Mouse (Mus musculus): ENCODE data around the gene Umad1. TPM values are rescaled to one million over a fixed set of nuclear protein-coding genes. Genes with fewer than 3 reads are reported as not detected.

Gene Umad1
- polyA plus RNA-seq, 1 experiment from 2014 or later = 72.7 TPM

- Histone ChIP-seq H3K27ac (ENCODE audit: low read length) (no peak overlapping the region), H3K27me3 (ENCODE audit: control insufficient read depth, insufficient read depth, low read depth, low read length) (no peaks in the 10 kb centered on the region), H3K4me2 (ENCODE audit: low read length) (no peak overlapping the region), H3K36me3 (ENCODE audit: control insufficient read depth, insufficient read depth, low read length) (peaks cover 5% of the 10 kb centered on the region; the same call in 1 of the 2 replicates), H3K4me1 (ENCODE audit: control insufficient read depth, insufficient read depth, low read length) (peaks cover 2% of the 10 kb centered on the region; the same call in 1 of the 2 replicates), H3K9me3 (replicated peaks; ENCODE audit: control insufficient read depth, low read length, poor library complexity, severe bottlenecking) (no peaks in the 10 kb centered on the region), H3K9ac (ENCODE audit: low read depth, low read length) (no peak overlapping the region), H3K4me3 (ENCODE audit: low read depth, low read length) (no peak overlapping the region)
- ATAC-seq = no peak
- WGBS = 45% methylated on average over 2 of the region's 2 CpGs
Measured at GRCm38 (mm10) chr6:8373051-8373450, 114.0 kb downstream of the Umad1 start.

GRCm38 (mm10) chr6:8373851-8374250 lies 114.8 kb downstream of the Umad1 start:
- Histone ChIP-seq H3K4me3 (ENCODE audit: low read depth, low read length) (no peak overlapping the region), H3K27me3 (ENCODE audit: control insufficient read depth, insufficient read depth, low read depth, low read length) (no peaks in the 10 kb centered on the region), H3K9me3 (replicated peaks; ENCODE audit: control insufficient read depth, low read length, poor library complexity, severe bottlenecking) (no peaks in the 10 kb centered on the region), H3K4me2 (ENCODE audit: low read length) (no peak overlapping the region), H3K9ac (ENCODE audit: low read depth, low read length) (no peak overlapping the region), H3K4me1 (ENCODE audit: control insufficient read depth, insufficient read depth, low read length) (peaks cover 2% of the 10 kb centered on the region; the same call in 1 of the 2 replicates), H3K36me3 (ENCODE audit: control insufficient read depth, insufficient read depth, low read length) (peaks cover 5% of the 10 kb centered on the region; the same call in 1 of the 2 replicates), H3K27ac (ENCODE audit: low read length) (no peak overlapping the region)
- WGBS = 35% methylated on average over 8 of the region's 8 CpGs
- ATAC-seq = no peak

GRCm38 (mm10) chr6:8374290-8374689 lies 115.2 kb downstream of the Umad1 start:
- H3K9ac ChIP-seq (ENCODE audit: low read depth, low read length) = no peak overlapping the region
- no peak overlapping the region for H3K4me2 ChIP-seq (ENCODE audit: low read length)
- 66% methylated on average over 6 of the region's 6 CpGs for WGBS
- no peaks in the 10 kb centered on the region for H3K27me3 ChIP-seq (ENCODE audit: control insufficient read depth, insufficient read depth, low read depth, low read length)
- H3K4me1 ChIP-seq (ENCODE audit: control insufficient read depth, insufficient read depth, low read length) = peaks cover 2% of the 10 kb centered on the region; the same call in 1 of the 2 replicates
- H3K9me3 ChIP-seq (replicated peaks; ENCODE audit: control insufficient read depth, low read length, poor library complexity, severe bottlenecking) = no peaks in the 10 kb centered on the region
- H3K27ac ChIP-seq (ENCODE audit: low read length) = no peak overlapping the region
- no peak overlapping the region for H3K4me3 ChIP-seq (ENCODE audit: low read depth, low read length)
- H3K36me3 ChIP-seq (ENCODE audit: control insufficient read depth, insufficient read depth, low read length) = peaks cover 5% of the 10 kb centered on the region; the same call in 1 of the 2 replicates
- ATAC-seq = no peak

GRCm38 (mm10) chr6:8374712-8375111 lies 115.6 kb downstream of the Umad1 start:
- peaks cover 2% of the 10 kb centered on the region; the same call in 1 of the 2 replicates for H3K4me1 ChIP-seq (ENCODE audit: control insufficient read depth, insufficient read depth, low read length)
- ATAC-seq = no peak
- H3K27me3 ChIP-seq (ENCODE audit: control insufficient read depth, insufficient read depth, low read depth, low read length) = no peaks in the 10 kb centered on the region
- WGBS = 76% methylated on average over 4 of the region's 4 CpGs
- no peaks in the 10 kb centered on the region for H3K9me3 ChIP-seq (replicated peaks; ENCODE audit: control insufficient read depth, low read length, poor library complexity, severe bottlenecking)
- H3K4me2 ChIP-seq (ENCODE audit: low read length) = no peak overlapping the region
- no peak overlapping the region for H3K4me3 ChIP-seq (ENCODE audit: low read depth, low read length)
- H3K36me3 ChIP-seq (ENCODE audit: control insufficient read depth, insufficient read depth, low read length) = peaks cover 5% of the 10 kb centered on the region; the same call in 1 of the 2 replicates
- no peak overlapping the region for H3K27ac ChIP-seq (ENCODE audit: low read length)
- no peak overlapping the region for H3K9ac ChIP-seq (ENCODE audit: low read depth, low read length)

- WGBS = 92% methylated on average over 5 of the region's 5 CpGs
- ATAC-seq = no peak
- no peak overlapping the region for H3K4me3 ChIP-seq (ENCODE audit: low read depth, low read length)
- no peaks in the 10 kb centered on the region for H3K9me3 ChIP-seq (replicated peaks; ENCODE audit: control insufficient read depth, low read length, poor library complexity, severe bottlenecking)
- H3K9ac ChIP-seq (ENCODE audit: low read depth, low read length) = no peak overlapping the region
- peaks cover 2% of the 10 kb centered on the region; the same call in 1 of the 2 replicates for H3K4me1 ChIP-seq (ENCODE audit: control insufficient read depth, insufficient read depth, low read length)
- H3K4me2 ChIP-seq (ENCODE audit: low read length) = no peak overlapping the region
- no peaks in the 10 kb centered on the region for H3K27me3 ChIP-seq (ENCODE audit: control insufficient read depth, insufficient read depth, low read depth, low read length)
- no peak overlapping the region for H3K27ac ChIP-seq (ENCODE audit: low read length)
- peaks cover 5% of the 10 kb centered on the region; the same call in 1 of the 2 replicates for H3K36me3 ChIP-seq (ENCODE audit: control insufficient read depth, insufficient read depth, low read length)
Measured at GRCm38 (mm10) chr6:8376351-8376750, 117.3 kb downstream of the Umad1 start.

- H3K27ac ChIP-seq (ENCODE audit: low read length) = no peak overlapping the region
- H3K4me2 ChIP-seq (ENCODE audit: low read length) = no peak overlapping the region
- peaks cover 5% of the 10 kb centered on the region; the same call in 1 of the 2 replicates for H3K36me3 ChIP-seq (ENCODE audit: control insufficient read depth, insufficient read depth, low read length)
- H3K4me1 ChIP-seq (ENCODE audit: control insufficient read depth, insufficient read depth, low read length) = peaks cover 2% of the 10 kb centered on the region; the same call in 1 of the 2 replicates
- H3K4me3 ChIP-seq (ENCODE audit: low read depth, low read length) = no peak overlapping the region
- H3K27me3 ChIP-seq (ENCODE audit: control insufficient read depth, insufficient read depth, low read depth, low read length) = no peaks in the 10 kb centered on the region
- no peaks in the 10 kb centered on the region for H3K9me3 ChIP-seq (replicated peaks; ENCODE audit: control insufficient read depth, low read length, poor library complexity, severe bottlenecking)
- 95% methylated on average over 8 of the region's 8 CpGs for WGBS
- no peak overlapping the region for H3K9ac ChIP-seq (ENCODE audit: low read depth, low read length)
- ATAC-seq = no peak
Measured at GRCm38 (mm10) chr6:8377667-8378066, 118.6 kb downstream of the Umad1 start.

- ATAC-seq = no peak
- Histone ChIP-seq H3K27me3 (ENCODE audit: control insufficient read depth, insufficient read depth, low read depth, low read length) (no peaks in the 10 kb centered on the region), H3K9ac (ENCODE audit: low read depth, low read length) (no peak overlapping the region), H3K4me3 (ENCODE audit: low read depth, low read length) (no peak overlapping the region), H3K27ac (ENCODE audit: low read length) (no peak overlapping the region), H3K36me3 (ENCODE audit: control insufficient read depth, insufficient read depth, low read length) (no peaks in the 10 kb centered on the region), H3K4me2 (ENCODE audit: low read length) (no peak overlapping the region), H3K4me1 (ENCODE audit: control insufficient read depth, insufficient read depth, low read length) (no peaks in the 10 kb centered on the region), H3K9me3 (replicated peaks; ENCODE audit: control insufficient read depth, low read length, poor library complexity, severe bottlenecking) (no peaks in the 10 kb centered on the region)
- 95% methylated on average over 2 of the region's 2 CpGs for WGBS
Measured at GRCm38 (mm10) chr6:8389307-8389706, 130.2 kb downstream of the Umad1 start.

- no peak overlapping the region for H3K4me3 ChIP-seq (ENCODE audit: low read depth, low read length)
- no peaks in the 10 kb centered on the region for H3K9me3 ChIP-seq (replicated peaks; ENCODE audit: control insufficient read depth, low read length, poor library complexity, severe bottlenecking)
- no peak overlapping the region for H3K9ac ChIP-seq (ENCODE audit: low read depth, low read length)
- peaks cover 2% of the 10 kb centered on the region; the same call in 1 of the 2 replicates for H3K4me1 ChIP-seq (ENCODE audit: control insufficient read depth, insufficient read depth, low read length)
- H3K36me3 ChIP-seq (ENCODE audit: control insufficient read depth, insufficient read depth, low read length) = no peaks in the 10 kb centered on the region
- 96% methylated on average over 6 of the region's 6 CpGs for WGBS
- H3K27ac ChIP-seq (ENCODE audit: low read length) = no peak overlapping the region
- no peak for ATAC-seq
- H3K4me2 ChIP-seq (ENCODE audit: low read length) = no peak overlapping the region
- no peaks in the 10 kb centered on the region for H3K27me3 ChIP-seq (ENCODE audit: control insufficient read depth, insufficient read depth, low read depth, low read length)
Measured at GRCm38 (mm10) chr6:8390296-8390695, 131.2 kb downstream of the Umad1 start.

GRCm38 (mm10) chr6:8390935-8391334 lies 131.8 kb downstream of the Umad1 start:
- ATAC-seq = no peak
- H3K9me3 ChIP-seq (replicated peaks; ENCODE audit: control insufficient read depth, low read length, poor library complexity, severe bottlenecking) = no peaks in the 10 kb centered on the region
- WGBS = 81% methylated on average over 2 of the region's 2 CpGs
- no peak overlapping the region for H3K27ac ChIP-seq (ENCODE audit: low read length)
- H3K4me1 ChIP-seq (ENCODE audit: control insufficient read depth, insufficient read depth, low read length) = peaks cover 2% of the 10 kb centered on the region; the same call in 1 of the 2 replicates
- no peaks in the 10 kb centered on the region for H3K27me3 ChIP-seq (ENCODE audit: control insufficient read depth, insufficient read depth, low read depth, low read length)
- H3K4me2 ChIP-seq (ENCODE audit: low read length) = no peak overlapping the region
- no peaks in the 10 kb centered on the region for H3K36me3 ChIP-seq (ENCODE audit: control insufficient read depth, insufficient read depth, low read length)
- no peak overlapping the region for H3K4me3 ChIP-seq (ENCODE audit: low read depth, low read length)
- no peak overlapping the region for H3K9ac ChIP-seq (ENCODE audit: low read depth, low read length)
